Mouse (Mus musculus): ENCODE data around the gene Crabp2. TPM values are rescaled to one million over a fixed set of nuclear protein-coding genes. Genes with fewer than 3 reads are reported as not detected.
"Not testable (repeated sequence)": the region's sequence is repeated elsewhere in the genome, so short reads cannot be mapped to it uniquely, and the experiment has no call there.

Crabp2 gene
- 345 and 370 TPM in 2 replicates for polyA plus RNA-seq (2015; fragmentation: Nextera tagmentation; extraction: Ambion mirVana)

DNA sequence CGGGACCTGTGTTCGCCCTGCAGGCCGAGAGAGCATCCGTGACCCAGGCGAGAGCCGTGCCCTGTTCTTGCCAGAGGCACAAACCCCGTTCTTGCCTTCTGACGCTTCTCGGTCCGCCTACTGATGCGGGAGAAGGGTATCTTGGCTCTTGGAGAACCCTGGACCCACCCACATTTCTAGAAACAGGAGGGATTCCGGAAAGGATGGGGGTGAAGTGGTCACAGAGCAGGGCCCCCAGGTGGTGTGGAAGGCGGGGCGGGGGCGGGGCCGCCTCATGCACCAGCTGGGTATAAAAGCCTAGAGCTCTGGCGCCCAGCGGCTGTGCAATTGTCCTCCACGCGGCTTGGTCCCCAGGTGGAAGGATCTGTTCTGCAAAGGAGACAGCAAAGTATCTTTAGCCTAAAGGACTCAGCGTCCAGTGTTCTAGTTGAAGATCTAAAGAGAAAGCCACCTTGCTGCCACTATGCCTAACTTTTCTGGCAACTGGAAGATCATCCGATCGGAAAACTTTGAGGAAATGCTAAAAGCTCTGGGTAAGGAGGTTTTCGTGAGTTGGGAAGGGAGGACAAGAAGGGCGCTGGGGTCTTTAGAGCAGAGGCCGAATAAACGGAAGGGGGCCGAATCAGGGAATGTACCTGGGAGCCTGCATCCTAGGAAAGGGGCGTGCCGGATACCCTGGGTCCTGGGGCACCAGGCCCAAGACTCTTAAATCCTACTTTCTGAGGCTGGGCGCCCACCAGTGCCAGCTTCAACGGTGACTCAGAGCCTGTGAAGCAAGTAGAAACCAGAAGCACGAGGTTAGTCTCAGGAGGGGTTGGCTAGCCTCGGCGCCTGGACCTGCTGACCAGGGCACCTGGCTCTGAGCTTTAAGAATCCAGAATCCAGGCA is at the start of gene Crabp2:
Crabp2 (plus strand) TSS at position 289 of the 888 bp plus-strand sequence.
- Histone ChIP-seq H3K36me3 (peaks cover 18% of the 10 kb centered on the region), H3K4me1 (peaks cover 89% of the 10 kb centered on the region), H3K27ac (peak within 1 kb of the TSS; percentile 97), H3K27me3 (no peaks in the 10 kb centered on the region), H3K9ac (peak within 1 kb of the TSS; percentile 78), H3K4me3 (peak within 1 kb of the TSS; percentile 58), H3K9me3 (no peaks in the 10 kb centered on the region), H3K4me2 (peak within 1 kb of the TSS; percentile 73)
- under 1% methylated on average over 35 of the region's 35 CpGs for WGBS
- 0 out of 2 replicates have a peak, but pooled peaks have one; percentile 28 for ATAC-seq (ENCODE audit: insufficient number of reproducible peaks, insufficient read depth, low FRiP score, low TSS enrichment, low read depth)

DNA sequence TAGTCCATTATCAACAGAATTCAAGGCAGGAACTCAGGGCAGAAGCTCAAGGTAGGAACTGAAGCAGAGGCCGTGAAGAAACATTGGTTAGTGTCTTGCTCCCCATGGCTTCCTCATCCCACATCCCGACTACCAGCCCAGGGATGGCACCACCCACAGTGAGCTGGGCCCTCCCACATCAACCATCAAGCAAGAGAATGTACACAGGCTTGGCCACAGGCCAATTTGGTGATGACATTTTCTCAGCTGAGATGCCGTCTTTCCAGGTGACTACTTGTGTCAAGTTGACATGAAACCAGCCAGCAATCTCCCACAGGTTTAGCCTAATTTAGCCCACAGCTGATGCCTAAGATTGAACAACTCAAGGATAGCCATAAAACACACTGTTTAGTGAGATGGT is 49.2 kb upstream of the Crabp2 start:
- H3K9me3 ChIP-seq, result no peaks in the 10 kb centered on the region
- WGBS, result 74% methylated on average over 3 of the region's 3 CpGs
- no peak overlapping the region for H3K4me2 ChIP-seq
- no peak overlapping the region for H3K9ac ChIP-seq
- no peaks in the 10 kb centered on the region for H3K4me1 ChIP-seq
- ATAC-seq (ENCODE audit: insufficient number of reproducible peaks, insufficient read depth, low FRiP score, low TSS enrichment, low read depth), result no peak
- H3K27me3 ChIP-seq, result no peaks in the 10 kb centered on the region
- H3K36me3 ChIP-seq, result no peaks in the 10 kb centered on the region
- H3K27ac ChIP-seq, result no peak overlapping the region
- no peak overlapping the region for H3K4me3 ChIP-seq

GRCm38 (mm10) chr3:87899776-87900175 is 48.7 kb upstream of the Crabp2 start:
- Histone ChIP-seq H3K36me3 (no peaks in the 10 kb centered on the region), H3K27ac (no peak overlapping the region), H3K4me1 (no peaks in the 10 kb centered on the region), H3K27me3 (no peaks in the 10 kb centered on the region), H3K9me3 (no peaks in the 10 kb centered on the region), H3K9ac (no peak overlapping the region), H3K4me2 (no peak overlapping the region), H3K4me3 (no peak overlapping the region)
- ATAC-seq (ENCODE audit: insufficient number of reproducible peaks, insufficient read depth, low FRiP score, low TSS enrichment, low read depth), result no peak
- 84% methylated on average over 3 of the region's 3 CpGs for WGBS

DNA sequence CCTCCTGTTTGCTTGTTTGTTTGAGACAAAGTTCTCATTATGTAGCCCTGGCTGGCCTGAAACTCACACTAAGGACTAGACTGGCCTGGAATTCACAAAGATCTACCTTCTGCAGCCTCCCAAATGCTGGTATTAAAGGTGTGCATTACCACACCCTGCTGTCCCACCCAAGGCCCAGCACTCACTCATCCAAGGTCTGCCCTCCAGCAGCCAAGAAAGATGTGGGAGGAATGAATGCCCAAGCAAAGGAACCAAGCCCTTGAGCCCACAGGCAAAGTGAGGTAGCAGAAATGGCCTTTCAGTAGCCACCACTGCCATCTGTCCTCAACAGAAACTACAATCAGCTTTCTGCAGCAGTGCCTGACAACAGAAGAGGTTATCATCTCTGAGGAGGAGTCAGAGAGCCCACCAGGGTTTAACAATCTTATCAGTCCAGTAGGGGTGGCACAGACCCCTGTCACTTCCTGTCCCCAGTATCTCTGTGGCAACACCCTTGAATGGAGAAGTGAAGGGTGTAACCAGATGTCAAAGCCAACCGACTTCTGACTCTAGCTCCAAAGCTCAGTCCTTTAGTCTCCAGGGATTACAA is 47.3 kb upstream of the Crabp2 start:
- WGBS, result 71% methylated on average over 1 of the region's 1 CpGs
- Histone ChIP-seq H3K4me1 (no peaks in the 10 kb centered on the region), H3K4me2 (no peak overlapping the region), H3K27me3 (no peaks in the 10 kb centered on the region), H3K27ac (no peak overlapping the region), H3K9ac (no peak overlapping the region), H3K4me3 (no peak overlapping the region), H3K36me3 (no peaks in the 10 kb centered on the region), H3K9me3 (no peaks in the 10 kb centered on the region)
- no peak for ATAC-seq (ENCODE audit: insufficient number of reproducible peaks, insufficient read depth, low FRiP score, low TSS enrichment, low read depth)

DNA sequence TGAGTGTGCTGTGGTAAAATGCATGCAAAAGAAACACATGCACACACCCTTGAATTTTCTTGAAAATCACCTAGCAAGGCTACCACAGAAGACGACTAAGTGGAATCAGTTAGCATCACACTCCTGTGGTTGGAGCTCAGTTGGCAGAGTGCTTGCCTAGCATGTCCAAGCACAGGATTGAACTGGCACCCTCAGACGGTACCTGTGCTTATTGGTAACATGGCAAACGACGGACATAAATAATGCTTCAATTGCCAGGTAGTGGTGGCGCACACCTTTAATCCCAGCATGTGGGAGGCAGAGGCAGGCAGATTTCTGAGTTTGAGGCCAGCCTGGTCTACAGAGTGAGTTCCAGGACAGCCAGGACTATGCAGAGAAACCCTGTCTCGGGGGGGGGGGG is 46.5 kb upstream of the Crabp2 start:
- H3K36me3 ChIP-seq; H3K27ac ChIP-seq; H3K27me3 ChIP-seq; H3K9ac ChIP-seq; H3K4me1 ChIP-seq; H3K4me2 ChIP-seq; ATAC-seq (ENCODE audit: insufficient number of reproducible peaks, insufficient read depth, low FRiP score, low TSS enrichment, low read depth); H3K4me3 ChIP-seq; H3K9me3 ChIP-seq: not testable (repeated sequence)
- 86% methylated on average over 5 of the region's 6 CpGs for WGBS

- WGBS, result 45% methylated on average over 5 of the region's 5 CpGs
- ATAC-seq (ENCODE audit: insufficient number of reproducible peaks, insufficient read depth, low FRiP score, low TSS enrichment, low read depth), result no peak
- Histone ChIP-seq H3K9ac (no peak overlapping the region), H3K4me2 (no peak overlapping the region), H3K36me3 (no peaks in the 10 kb centered on the region), H3K27me3 (no peaks in the 10 kb centered on the region), H3K4me3 (no peak overlapping the region), H3K9me3 (no peaks in the 10 kb centered on the region), H3K4me1 (peaks cover 13% of the 10 kb centered on the region), H3K27ac (no peak overlapping the region)
These were observed 44.6 kb upstream of the Crabp2 start for GRCm38 (mm10) chr3:87903821-87904220.

GRCm38 (mm10) chr3:87905880-87906485 is 42.5 kb upstream of the Crabp2 start, which contains the start of gene Hdgf:
Gene Hdgf (plus strand): TSS chr3:87906321.
- H3K36me3 ChIP-seq, result no peaks in the 10 kb centered on the region
- WGBS, result under 1% methylated on average over 56 of the region's 57 CpGs
- peak within 1 kb of the TSS; percentile 98 for H3K4me3 ChIP-seq
- no peaks in the 10 kb centered on the region for H3K27me3 ChIP-seq
- peak within 1 kb of the TSS; percentile 98 for H3K9ac ChIP-seq
- H3K4me1 ChIP-seq, result peaks cover 34% of the 10 kb centered on the region
- ATAC-seq (ENCODE audit: insufficient number of reproducible peaks, insufficient read depth, low FRiP score, low TSS enrichment, low read depth), result peak; percentile 90
- peak within 1 kb of the TSS; percentile 92 for H3K4me2 ChIP-seq
- H3K27ac ChIP-seq, result peak within 1 kb of the TSS; percentile 98
- no peaks in the 10 kb centered on the region for H3K9me3 ChIP-seq

DNA sequence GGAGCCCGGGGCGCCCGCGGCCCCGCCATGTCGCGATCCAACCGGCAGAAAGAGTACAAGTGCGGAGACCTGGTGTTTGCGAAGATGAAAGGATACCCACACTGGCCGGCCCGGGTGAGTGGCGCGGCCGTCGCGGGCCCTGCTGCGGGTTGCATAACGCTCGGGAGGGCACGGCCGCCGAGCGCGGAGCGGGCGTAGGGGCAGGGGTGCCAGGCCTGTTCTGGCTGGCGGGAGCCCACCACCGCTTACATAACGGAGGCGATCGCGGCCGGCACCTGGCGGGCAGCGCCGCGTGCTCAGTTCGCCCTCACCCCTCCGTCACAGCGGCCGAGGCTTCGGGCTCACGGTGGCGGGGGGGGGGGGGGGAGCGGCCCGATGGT is 41.9 kb upstream of the Crabp2 start:
- Histone ChIP-seq H3K27me3 (no peaks in the 10 kb centered on the region), H3K9ac (peak overlapping the region; percentile 98), H3K36me3 (no peaks in the 10 kb centered on the region), H3K9me3 (no peaks in the 10 kb centered on the region), H3K4me1 (peaks cover 40% of the 10 kb centered on the region), H3K27ac (peak overlapping the region; percentile 98), H3K4me3 (peak overlapping the region; percentile 98), H3K4me2 (peak overlapping the region; percentile 92)
- ATAC-seq (ENCODE audit: insufficient number of reproducible peaks, insufficient read depth, low FRiP score, low TSS enrichment, low read depth), result 0 out of 2 replicates have a peak, but pooled peaks have one; percentile 1
- under 1% methylated on average over 38 of the region's 47 CpGs for WGBS

DNA sequence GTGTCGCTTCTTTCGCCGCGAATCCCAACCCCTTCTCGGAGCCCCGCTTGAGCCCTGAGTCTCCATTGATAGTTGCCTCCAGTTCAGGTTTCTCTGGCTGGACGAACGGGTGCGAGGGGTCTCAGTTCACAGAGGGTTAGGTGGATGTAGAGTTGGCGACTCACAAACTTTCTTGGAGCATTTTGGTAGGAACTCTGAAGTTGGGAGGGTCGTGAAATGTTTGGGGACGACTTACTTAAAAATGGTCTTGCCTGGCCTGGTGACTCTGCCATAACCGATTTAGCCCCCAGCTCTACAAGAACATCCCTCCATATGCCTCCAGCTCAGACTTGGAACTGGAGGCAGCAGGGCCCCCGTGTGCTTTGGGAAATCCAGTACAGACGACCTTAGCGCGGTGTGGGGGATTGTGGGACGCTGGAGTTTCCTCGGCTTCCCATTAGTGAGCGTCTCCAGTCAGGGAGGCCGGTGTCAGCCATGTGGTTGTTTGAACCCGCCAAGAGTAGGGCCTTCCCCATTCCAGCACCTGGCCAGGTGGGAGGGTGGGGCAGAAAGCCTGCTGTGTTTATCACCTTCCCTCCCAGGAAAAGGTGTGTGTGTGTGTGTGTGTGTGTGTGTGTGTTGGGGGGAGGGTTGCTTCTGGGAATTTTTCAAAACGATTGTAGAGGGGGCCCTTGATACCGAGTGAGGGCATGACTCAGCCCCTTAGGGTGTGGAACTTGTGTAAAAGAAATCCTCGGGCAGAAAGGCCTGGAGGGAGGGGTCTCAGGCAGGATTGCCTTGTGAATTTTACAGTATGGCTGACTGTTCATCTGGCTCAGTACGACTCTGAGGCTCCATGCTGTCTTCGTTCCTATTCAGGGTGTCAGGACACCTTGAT is 41.2 kb upstream of the Crabp2 start:
- H3K27ac ChIP-seq, result peak overlapping the region; percentile 98
- H3K4me1 ChIP-seq, result peaks cover 46% of the 10 kb centered on the region
- WGBS, result under 1% methylated on average over 23 of the region's 27 CpGs
- H3K36me3 ChIP-seq, result no peaks in the 10 kb centered on the region
- H3K27me3 ChIP-seq, result no peaks in the 10 kb centered on the region
- peak overlapping the region; percentile 98 for H3K9ac ChIP-seq
- H3K4me2 ChIP-seq, result peak overlapping the region; percentile 92
- peak overlapping the region; percentile 98 for H3K4me3 ChIP-seq
- no peak for ATAC-seq (ENCODE audit: insufficient number of reproducible peaks, insufficient read depth, low FRiP score, low TSS enrichment, low read depth)
- no peaks in the 10 kb centered on the region for H3K9me3 ChIP-seq

DNA sequence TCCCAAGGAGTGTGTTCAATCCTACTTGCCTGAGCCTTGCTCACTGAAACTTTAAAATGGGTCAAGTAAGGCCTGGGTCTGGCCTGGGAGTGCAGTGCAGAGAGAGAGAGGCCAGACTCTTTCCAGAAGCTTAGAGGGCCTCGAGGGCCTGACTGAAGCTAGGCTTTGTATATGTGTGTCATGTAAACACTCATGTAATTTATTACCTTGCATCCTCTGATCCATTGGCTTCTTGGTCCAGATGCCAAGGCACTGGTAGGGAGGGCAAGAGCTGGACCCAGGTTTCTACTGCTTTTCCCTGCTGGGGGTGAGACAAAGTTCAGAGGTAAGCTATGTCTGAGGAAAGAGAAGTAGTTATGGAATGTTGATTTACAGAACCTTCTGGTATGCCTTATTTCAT is 40.6 kb upstream of the Crabp2 start:
- ATAC-seq (ENCODE audit: insufficient number of reproducible peaks, insufficient read depth, low FRiP score, low TSS enrichment, low read depth), result no peak
- H3K4me1 ChIP-seq, result peaks cover 46% of the 10 kb centered on the region
- peaks cover under 1% of the 10 kb centered on the region; the same call in 1 of the 2 replicates for H3K36me3 ChIP-seq
- no peaks in the 10 kb centered on the region for H3K27me3 ChIP-seq
- 14% methylated on average over 1 of the region's 1 CpGs for WGBS
- peak overlapping the region; percentile 98 for H3K27ac ChIP-seq
- H3K9ac ChIP-seq, result peak overlapping the region; percentile 98
- peak overlapping the region; percentile 98 for H3K4me3 ChIP-seq
- peak overlapping the region; percentile 92 for H3K4me2 ChIP-seq
- no peaks in the 10 kb centered on the region for H3K9me3 ChIP-seq

GRCm38 (mm10) chr3:87909381-87909780 is 39.1 kb upstream of the Crabp2 start:
- peak overlapping the region; percentile 98 for H3K27ac ChIP-seq
- H3K36me3 ChIP-seq, result peaks cover 15% of the 10 kb centered on the region
- no peak for ATAC-seq (ENCODE audit: insufficient number of reproducible peaks, insufficient read depth, low FRiP score, low TSS enrichment, low read depth)
- H3K9me3 ChIP-seq, result no peaks in the 10 kb centered on the region
- H3K4me3 ChIP-seq, result peak overlapping the region; percentile 40
- 87% methylated on average over 2 of the region's 2 CpGs for WGBS
- peak overlapping the region; percentile 62 for H3K9ac ChIP-seq
- peaks cover 46% of the 10 kb centered on the region for H3K4me1 ChIP-seq
- peak overlapping the region; percentile 92 for H3K4me2 ChIP-seq
- no peaks in the 10 kb centered on the region for H3K27me3 ChIP-seq
